Mouse (Mus musculus) right cerebral cortex, postnatal 36 days (tissue): ENCODE measurements around the gene Farp1.
A peak's percentile ranks its signal among the peaks of the same experiment; 100 is the strongest.
"Not testable (repeated sequence)": the region's sequence is repeated elsewhere in the genome, so short reads cannot be mapped to it uniquely, and the experiment has no call there.

Experiments
- DNase-seq, 2 experiments: peaks; one replicate each; pipeline ENCODE4 v3.0.0; 2022; ENCODE audit warnings: low spot score in 2 of 2, mixed read lengths in 1 of 2

Gene Farp1

GRCm38 (mm10) chr14:121104760-121105329 is 69.8 kb downstream of the Farp1 start:
- no peak for DNase-seq

GRCm38 (mm10) chr14:121106906-121107305 is 71.9 kb downstream of the Farp1 start:
- no peak for DNase-seq

- DNase-seq, result no peak
Measured at GRCm38 (mm10) chr14:121107707-121108285, 72.8 kb downstream of the Farp1 start.

GRCm38 (mm10) chr14:121108439-121109115 is 73.6 kb downstream of the Farp1 start:
- DNase-seq, result no peak

- DNase-seq, result no peak
Measured at GRCm38 (mm10) chr14:121109116-121109504, 74.1 kb downstream of the Farp1 start.

GRCm38 (mm10) chr14:121110492-121111267 is 75.7 kb downstream of the Farp1 start:
- no peak for DNase-seq

- no peak for DNase-seq
Measured at GRCm38 (mm10) chr14:121112061-121112460, 77.1 kb downstream of the Farp1 start.

- peak; percentile 50 to 63 for DNase-seq
Measured at GRCm38 (mm10) chr14:121113785-121114184, 78.8 kb downstream of the Farp1 start.

GRCm38 (mm10) chr14:121116696-121117095 is 81.7 kb downstream of the Farp1 start:
- no peak for DNase-seq

GRCm38 (mm10) chr14:121118860-121119259 is 83.9 kb downstream of the Farp1 start:
- DNase-seq, result no peak

GRCm38 (mm10) chr14:121121664-121122063 is 86.7 kb downstream of the Farp1 start:
- DNase-seq, result no peak

GRCm38 (mm10) chr14:121122852-121123251 is 87.9 kb downstream of the Farp1 start:
- DNase-seq, result no peak

GRCm38 (mm10) chr14:121124409-121125010 is 89.5 kb downstream of the Farp1 start:
- DNase-seq, result no peak

- DNase-seq, result no peak
Measured at GRCm38 (mm10) chr14:121125651-121126050, 90.7 kb downstream of the Farp1 start.

GRCm38 (mm10) chr14:121126291-121126690 is 91.3 kb downstream of the Farp1 start:
- no peak for DNase-seq

- DNase-seq, result no peak
Measured at GRCm38 (mm10) chr14:121128858-121129800, 94.1 kb downstream of the Farp1 start.

- DNase-seq, result not testable (repeated sequence)
Measured at GRCm38 (mm10) chr14:121130351-121130750, 95.4 kb downstream of the Farp1 start.

- no peak for DNase-seq
Measured at GRCm38 (mm10) chr14:121134414-121134813, 99.4 kb downstream of the Farp1 start.

GRCm38 (mm10) chr14:121143831-121144455 is 108.9 kb downstream of the Farp1 start:
- DNase-seq, result no peak

- no peak for DNase-seq
Measured at GRCm38 (mm10) chr14:121144496-121144895, 109.5 kb downstream of the Farp1 start.
